Mouse (Mus musculus): ENCODE measurements around the gene Nfib. TPM values are rescaled to one million over a fixed set of nuclear protein-coding genes. Genes with fewer than 3 reads are reported as not detected.

Gene Nfib
- polyA plus RNA-seq, 1 experiment from 2014 or later = 149 TPM

DNA sequence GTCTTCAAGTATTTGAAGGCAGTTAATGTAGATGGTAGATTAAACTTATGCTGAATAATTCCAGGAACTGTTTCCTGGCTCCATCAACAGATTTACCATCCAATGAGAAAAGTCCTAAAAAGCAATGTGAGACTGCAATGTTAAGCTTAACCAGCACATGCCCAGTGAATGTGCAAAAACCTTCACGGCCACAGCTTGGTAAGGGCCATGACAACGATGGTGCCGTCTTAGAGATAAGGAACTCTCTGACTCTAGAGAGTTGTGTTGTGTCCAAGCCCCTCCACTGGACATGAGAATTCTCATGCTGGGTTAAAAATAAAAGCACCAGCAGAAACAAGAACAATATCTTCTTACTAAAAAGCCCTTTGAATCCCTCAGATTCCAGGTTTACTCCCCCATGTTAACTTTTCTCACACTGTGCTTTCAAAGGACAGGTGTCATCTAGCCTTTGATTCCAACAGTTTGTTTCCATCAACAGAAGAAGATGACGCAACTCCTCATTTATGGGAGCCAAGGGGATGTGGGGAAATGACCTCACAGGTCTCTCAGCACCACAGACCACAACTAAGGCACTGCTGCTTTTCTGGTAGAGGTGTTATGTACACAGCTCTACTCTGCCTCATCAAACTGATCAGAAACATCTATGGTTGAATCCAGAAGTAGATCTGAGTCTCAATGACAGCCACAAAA, 340.7 kb downstream of the Nfib start:
- no peak for ATAC-seq (ENCODE audit: insufficient read depth)
- H3K9ac ChIP-seq = no peak overlapping the region
- DNase-seq = no peak
- 0 out of 2 replicates have a peak, but pooled peaks cover 7% of the 10 kb centered on the region for H3K36me3 ChIP-seq (ENCODE audit: insufficient read depth)
- H3K4me2 ChIP-seq = no peak overlapping the region
- H3K4me1 ChIP-seq (ENCODE audit: insufficient read depth) = peaks cover 30% of the 10 kb centered on the region
- peak overlapping the region; percentile 58; the same call in 1 of the 2 replicates for H3K27ac ChIP-seq (ENCODE audit: low read depth)
- no peak overlapping the region for H3K4me3 ChIP-seq (ENCODE audit: low read depth, low read length)
- TF ChIP-seq CTCF (IDR thresholded peaks at IDR 0.05; ENCODE audit: low read depth) = no peak
- WGBS = 61% methylated on average over 4 of the region's 4 CpGs
- H3K9me3 ChIP-seq (ENCODE audit: low read depth, low read length) = no peaks in the 10 kb centered on the region
- H3K27me3 ChIP-seq (ENCODE audit: insufficient read depth, low read length) = no peaks in the 10 kb centered on the region

DNA sequence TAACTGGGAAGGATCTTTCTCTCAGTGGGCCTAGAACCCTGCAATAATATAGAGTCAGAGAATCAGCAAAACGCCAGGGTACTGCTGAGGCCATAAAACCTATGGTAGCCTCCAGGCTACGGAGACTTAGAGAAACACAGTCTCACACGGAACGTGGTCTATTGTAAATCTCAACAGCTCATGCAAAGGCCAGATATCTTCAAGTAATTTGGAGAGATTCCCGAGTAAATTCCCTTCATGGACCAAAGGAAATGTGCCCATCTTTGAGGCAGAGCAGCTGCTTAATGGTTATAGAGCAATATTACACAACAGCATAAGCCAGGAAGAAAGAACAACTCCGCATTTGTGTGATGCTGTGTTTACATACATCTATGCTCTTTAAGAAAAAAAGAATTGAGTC, 341.6 kb downstream of the Nfib start:
- no peak overlapping the region for H3K4me2 ChIP-seq
- peak overlapping the region; percentile 54; the same call in 1 of the 2 replicates for H3K27ac ChIP-seq (ENCODE audit: low read depth)
- DNase-seq (peak; percentile 65), ATAC-seq (ENCODE audit: insufficient read depth) (no peak)
- no peak for TF ChIP-seq CTCF (IDR thresholded peaks at IDR 0.05; ENCODE audit: low read depth)
- WGBS = 51% methylated on average over 6 of the region's 6 CpGs
- no peaks in the 10 kb centered on the region for H3K27me3 ChIP-seq (ENCODE audit: insufficient read depth, low read length)
- peaks cover 10% of the 10 kb centered on the region; the same call in 1 of the 2 replicates for H3K36me3 ChIP-seq (ENCODE audit: insufficient read depth)
- H3K9me3 ChIP-seq (ENCODE audit: low read depth, low read length) = no peaks in the 10 kb centered on the region
- H3K4me3 ChIP-seq (ENCODE audit: low read depth, low read length) = no peak overlapping the region
- peaks cover 28% of the 10 kb centered on the region for H3K4me1 ChIP-seq (ENCODE audit: insufficient read depth)
- H3K9ac ChIP-seq = no peak overlapping the region

DNA sequence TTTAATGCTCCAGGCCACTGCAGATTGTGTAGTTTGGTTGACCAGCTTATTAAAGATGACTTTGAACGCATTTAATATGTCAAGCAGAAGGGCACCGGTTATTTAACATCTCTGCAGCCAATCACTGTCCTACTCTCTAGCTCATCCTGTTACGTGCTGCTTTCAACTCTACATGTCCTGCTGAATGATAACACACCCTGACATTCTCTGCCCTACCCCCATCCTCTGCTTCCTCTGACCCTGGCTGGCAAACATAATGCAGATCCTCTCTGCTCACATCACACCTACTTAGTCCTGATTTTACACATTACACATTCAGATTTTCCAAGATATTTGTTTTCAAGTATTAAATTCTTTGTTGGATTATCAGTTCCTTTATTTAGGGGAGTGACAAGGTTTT, 343.3 kb downstream of the Nfib start:
- H3K36me3 ChIP-seq (ENCODE audit: insufficient read depth) = peaks cover 19% of the 10 kb centered on the region; the same call in 1 of the 2 replicates
- DNase-seq (no peak), ATAC-seq (ENCODE audit: insufficient read depth) (0 out of 2 replicates have a peak, but pooled peaks have one; percentile 26)
- H3K4me1 ChIP-seq (ENCODE audit: insufficient read depth) = peaks cover 25% of the 10 kb centered on the region
- H3K27ac ChIP-seq (ENCODE audit: low read depth) = no peak overlapping the region
- no peaks in the 10 kb centered on the region for H3K9me3 ChIP-seq (ENCODE audit: low read depth, low read length)
- H3K27me3 ChIP-seq (ENCODE audit: insufficient read depth, low read length) = no peaks in the 10 kb centered on the region
- H3K9ac ChIP-seq = no peak overlapping the region
- TF ChIP-seq CTCF (IDR thresholded peaks at IDR 0.05; ENCODE audit: low read depth) = no peak
- no peak overlapping the region for H3K4me2 ChIP-seq
- H3K4me3 ChIP-seq (ENCODE audit: low read depth, low read length) = no peak overlapping the region
- WGBS = 49% methylated on average over 3 of the region's 3 CpGs

DNA sequence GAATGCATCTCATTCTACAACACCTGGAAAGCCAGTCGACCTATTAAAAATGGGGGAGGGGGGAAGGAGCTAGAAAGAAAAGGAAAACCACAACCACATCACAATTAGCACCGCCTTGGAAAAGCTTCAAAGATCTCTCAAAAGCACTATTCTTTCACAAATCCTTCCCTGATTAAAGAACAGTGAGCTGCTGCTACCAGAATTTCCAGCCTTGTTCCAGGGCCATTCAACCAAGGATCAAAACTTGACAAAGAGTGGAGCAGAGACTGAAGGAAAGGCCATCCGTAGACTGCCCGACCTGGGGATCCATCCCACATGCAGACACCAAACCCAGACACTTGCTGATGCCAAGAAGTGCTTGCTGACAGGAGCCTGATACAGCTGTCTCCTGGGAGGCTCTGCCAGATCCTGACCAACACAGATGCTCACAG, 345.5 kb downstream of the Nfib start:
- H3K4me1 ChIP-seq (ENCODE audit: insufficient read depth) = peaks cover 21% of the 10 kb centered on the region
- H3K9ac ChIP-seq = no peak overlapping the region
- no peak overlapping the region for H3K27ac ChIP-seq (ENCODE audit: low read depth)
- H3K27me3 ChIP-seq (ENCODE audit: insufficient read depth, low read length) = no peaks in the 10 kb centered on the region
- DNase-seq (no peak), ATAC-seq (ENCODE audit: insufficient read depth) (no peak)
- TF ChIP-seq CTCF (IDR thresholded peaks at IDR 0.05; ENCODE audit: low read depth) = no peak
- no peak overlapping the region for H3K4me3 ChIP-seq (ENCODE audit: low read depth, low read length)
- peaks cover 23% of the 10 kb centered on the region; the same call in 1 of the 2 replicates for H3K36me3 ChIP-seq (ENCODE audit: insufficient read depth)
- 71% methylated on average over 4 of the region's 4 CpGs for WGBS
- no peak overlapping the region for H3K4me2 ChIP-seq
- no peaks in the 10 kb centered on the region for H3K9me3 ChIP-seq (ENCODE audit: low read depth, low read length)

DNA sequence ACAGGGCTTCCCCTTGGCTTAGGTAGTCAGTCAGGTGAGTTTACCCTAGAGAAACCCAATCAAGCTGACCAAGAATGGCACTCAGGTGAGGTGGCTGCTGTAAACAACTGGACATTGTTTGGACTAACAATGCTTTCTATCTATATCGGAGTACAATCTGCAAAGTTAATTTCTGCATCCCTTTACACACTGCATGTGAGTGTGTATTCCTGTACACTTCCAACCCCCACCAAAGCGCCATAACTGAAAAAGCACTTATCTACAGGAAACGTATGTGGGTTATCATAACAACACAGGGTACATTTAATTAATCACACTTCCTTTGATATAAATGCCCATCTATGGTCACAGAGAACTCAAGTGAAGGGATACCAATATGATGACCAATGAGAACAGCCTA, 346.4 kb downstream of the Nfib start:
- no peak overlapping the region for H3K4me2 ChIP-seq
- H3K27ac ChIP-seq (ENCODE audit: low read depth) = peak overlapping the region; percentile 42; the same call in 1 of the 2 replicates
- no peaks in the 10 kb centered on the region for H3K27me3 ChIP-seq (ENCODE audit: insufficient read depth, low read length)
- no peak overlapping the region for H3K9ac ChIP-seq
- WGBS = 67% methylated on average over 3 of the region's 3 CpGs
- no peak overlapping the region for H3K4me3 ChIP-seq (ENCODE audit: low read depth, low read length)
- DNase-seq (peak; percentile 64), ATAC-seq (ENCODE audit: insufficient read depth) (peak; percentile 48; the same call in 1 of the 2 replicates)
- peaks cover 16% of the 10 kb centered on the region for H3K4me1 ChIP-seq (ENCODE audit: insufficient read depth)
- TF ChIP-seq CTCF (IDR thresholded peaks at IDR 0.05; ENCODE audit: low read depth) = no peak
- peaks cover 24% of the 10 kb centered on the region; the same call in 1 of the 2 replicates for H3K36me3 ChIP-seq (ENCODE audit: insufficient read depth)
- H3K9me3 ChIP-seq (ENCODE audit: low read depth, low read length) = no peaks in the 10 kb centered on the region

DNA sequence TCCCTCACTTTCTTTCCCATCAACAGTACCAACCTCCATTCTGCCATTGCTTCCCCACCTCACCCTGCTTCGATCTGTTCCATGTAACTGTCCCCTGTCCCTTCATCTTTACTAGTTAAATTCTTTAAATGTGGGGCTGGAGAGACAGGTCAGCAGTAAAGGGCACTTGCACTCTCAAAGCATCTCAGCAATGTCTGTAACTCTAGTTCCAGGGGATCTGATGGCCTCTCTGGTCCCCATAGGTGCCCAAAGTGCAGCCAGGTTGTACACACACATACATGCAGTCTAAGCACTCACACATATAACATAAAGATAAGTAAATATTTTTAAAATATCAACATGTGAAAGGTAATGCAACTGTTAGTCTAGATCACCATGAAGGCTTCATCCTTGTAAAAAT, 356.5 kb downstream of the Nfib start:
- H3K9me3 ChIP-seq (ENCODE audit: low read depth, low read length) = no peaks in the 10 kb centered on the region
- DNase-seq (no peak), ATAC-seq (ENCODE audit: insufficient read depth) (no peak)
- no peaks in the 10 kb centered on the region for H3K27me3 ChIP-seq (ENCODE audit: insufficient read depth, low read length)
- H3K36me3 ChIP-seq (ENCODE audit: insufficient read depth) = peaks cover 72% of the 10 kb centered on the region
- H3K27ac ChIP-seq (ENCODE audit: low read depth) = no peak overlapping the region
- no peak overlapping the region for H3K4me3 ChIP-seq (ENCODE audit: low read depth, low read length)
- WGBS = 100% methylated on average over 1 of the region's 1 CpGs
- no peak for TF ChIP-seq CTCF (IDR thresholded peaks at IDR 0.05; ENCODE audit: low read depth)
- no peak overlapping the region for H3K9ac ChIP-seq
- no peak overlapping the region for H3K4me2 ChIP-seq
- H3K4me1 ChIP-seq (ENCODE audit: insufficient read depth) = peaks cover 15% of the 10 kb centered on the region

DNA sequence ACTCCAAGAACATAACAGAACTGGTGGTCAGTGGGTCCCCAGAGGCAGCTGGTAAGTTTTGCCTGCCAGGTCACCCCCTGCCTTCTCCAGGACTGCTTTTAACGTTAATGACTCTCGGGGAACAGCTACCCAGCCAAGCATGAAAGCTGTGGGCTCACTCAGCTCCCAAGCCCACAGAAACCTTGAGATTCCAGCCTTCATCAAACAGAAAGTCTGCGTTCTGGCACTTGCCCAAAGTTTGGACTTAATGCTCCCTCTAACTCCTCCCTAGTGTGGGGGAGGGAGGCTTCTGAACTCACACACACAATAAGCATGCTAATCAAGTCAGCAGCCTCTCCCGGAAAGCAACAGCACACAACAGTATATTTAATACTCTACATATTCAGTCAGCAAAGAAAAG, 360.8 kb downstream of the Nfib start:
- Histone ChIP-seq H3K27ac (ENCODE audit: low read depth) (peak overlapping the region; percentile 76), H3K9me3 (ENCODE audit: low read depth, low read length) (no peaks in the 10 kb centered on the region), H3K4me1 (ENCODE audit: insufficient read depth) (peaks cover 15% of the 10 kb centered on the region), H3K36me3 (ENCODE audit: insufficient read depth) (peaks cover 47% of the 10 kb centered on the region), H3K27me3 (ENCODE audit: insufficient read depth, low read length) (no peaks in the 10 kb centered on the region), H3K4me3 (ENCODE audit: low read depth, low read length) (no peak overlapping the region), H3K4me2 (no peak overlapping the region), H3K9ac (no peak overlapping the region)
- TF ChIP-seq CTCF (IDR thresholded peaks at IDR 0.05; ENCODE audit: low read depth) = no peak
- ATAC-seq (ENCODE audit: insufficient read depth) = peak; percentile 86
- 3% methylated on average over 4 of the region's 4 CpGs for WGBS
- peak; percentile 96 for DNase-seq
